Mouse (Mus musculus): ENCODE measurements at regions not wholly inside any gene's neighbourhood (a gene's known extent, or its start where the extent isn't known, plus 50 kb on each side); places are given as distances from the start of the nearest gene placed in this dataset.
"Not testable (repeated sequence)": the region's sequence is repeated elsewhere in the genome, so short reads cannot be mapped to it uniquely, and the experiment has no call there.

DNA sequence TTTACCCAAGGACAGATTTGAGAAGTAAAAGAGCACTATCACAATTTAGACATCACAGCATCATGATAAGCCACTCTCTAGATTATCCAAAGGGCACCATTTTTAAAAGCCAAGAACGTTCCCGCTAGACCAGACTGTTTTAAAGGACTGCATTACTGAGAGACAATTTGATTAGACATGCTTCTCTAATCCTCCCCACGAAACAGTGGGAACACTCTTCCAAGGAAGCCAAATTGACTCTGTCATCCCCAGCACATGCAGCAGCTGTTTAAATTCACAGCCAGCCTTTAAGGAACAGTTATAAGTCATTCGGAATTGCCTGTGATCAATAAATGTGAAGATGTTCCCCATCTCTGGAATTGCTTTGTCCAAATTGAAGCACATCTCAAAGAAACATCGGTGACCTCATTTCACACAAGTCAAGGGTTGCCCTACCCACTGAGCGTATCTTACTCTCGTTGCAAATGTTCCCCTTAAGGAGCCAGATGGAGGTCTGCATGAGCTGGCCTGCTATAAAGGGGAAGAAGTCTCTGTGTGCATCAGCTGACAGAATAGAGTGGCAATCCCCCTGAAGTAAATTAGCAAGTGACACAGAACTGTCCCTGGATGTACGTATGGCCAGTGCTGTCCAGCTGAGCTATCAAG lies 393.2 kb downstream of the Pid1 start:
- no peak overlapping the region for H3K4me3 ChIP-seq (ENCODE audit: low read depth, low read length)
- 72% methylated on average over 8 of the region's 8 CpGs for WGBS
- no peaks in the 10 kb centered on the region for H3K4me1 ChIP-seq (ENCODE audit: insufficient read depth)
- H3K27ac ChIP-seq (ENCODE audit: low read depth), result no peak overlapping the region
- H3K9me3 ChIP-seq (ENCODE audit: low read depth, low read length), result no peaks in the 10 kb centered on the region
- DNase-seq, result no peak
- no peaks in the 10 kb centered on the region for H3K36me3 ChIP-seq (ENCODE audit: insufficient read depth)
- ATAC-seq (ENCODE audit: insufficient read depth), result no peak
- no peak for TF ChIP-seq CTCF (IDR thresholded peaks at IDR 0.05; ENCODE audit: low read depth)
- no peak overlapping the region for H3K9ac ChIP-seq
- H3K4me2 ChIP-seq, result no peak overlapping the region
- no peaks in the 10 kb centered on the region for H3K27me3 ChIP-seq (ENCODE audit: insufficient read depth, low read length)

DNA sequence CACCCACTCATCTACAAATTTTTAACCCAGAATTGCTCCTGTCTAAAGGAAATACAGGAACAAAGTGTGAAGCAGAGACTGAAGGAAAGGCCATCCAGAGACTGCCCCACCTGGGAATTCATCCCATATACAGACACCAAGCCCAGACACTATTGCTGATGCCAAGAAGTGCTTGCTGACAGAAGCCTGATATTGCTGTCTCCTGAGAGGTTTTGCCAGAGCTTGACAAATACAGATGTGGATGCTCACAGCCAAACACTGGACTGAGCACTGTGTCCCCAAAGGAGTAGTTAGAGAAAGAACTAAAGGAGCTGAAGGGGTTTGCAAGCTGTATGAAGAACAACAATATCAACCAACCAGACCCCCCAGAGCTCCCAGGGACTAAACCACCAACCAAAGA lies 399.3 kb downstream of the Pid1 start:
- not testable (repeated sequence) for ATAC-seq (ENCODE audit: insufficient read depth); H3K4me1 ChIP-seq (ENCODE audit: insufficient read depth); DNase-seq; H3K36me3 ChIP-seq (ENCODE audit: insufficient read depth); H3K4me2 ChIP-seq; H3K27me3 ChIP-seq (ENCODE audit: insufficient read depth, low read length); H3K4me3 ChIP-seq (ENCODE audit: low read depth, low read length); H3K9ac ChIP-seq; H3K27ac ChIP-seq (ENCODE audit: low read depth); H3K9me3 ChIP-seq (ENCODE audit: low read depth, low read length)

DNA sequence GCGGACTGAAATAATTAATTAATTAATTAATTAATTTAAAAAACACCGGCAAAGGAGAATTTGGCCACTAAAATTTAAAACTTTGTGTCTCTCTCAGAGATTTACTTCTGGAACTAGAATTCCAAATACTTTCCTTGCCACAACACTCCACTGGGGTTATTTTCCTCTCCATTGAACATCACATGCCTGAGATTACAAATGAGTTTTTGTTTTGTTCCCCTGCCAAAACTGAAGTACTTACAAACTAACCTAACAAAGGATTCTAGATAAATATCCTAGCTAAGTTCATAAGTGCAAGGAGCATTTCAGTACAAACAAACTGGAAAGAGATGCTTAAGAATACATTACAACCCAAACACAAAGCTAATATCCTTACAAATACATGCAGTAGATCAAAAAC lies 402.2 kb downstream of the Pid1 start:
- H3K36me3 ChIP-seq (ENCODE audit: insufficient read depth), result no peaks in the 10 kb centered on the region
- no peak overlapping the region for H3K4me3 ChIP-seq (ENCODE audit: low read depth, low read length)
- H3K27ac ChIP-seq (ENCODE audit: low read depth), result no peak overlapping the region
- H3K4me1 ChIP-seq (ENCODE audit: insufficient read depth), result no peaks in the 10 kb centered on the region
- no peak overlapping the region for H3K9ac ChIP-seq
- no peaks in the 10 kb centered on the region for H3K9me3 ChIP-seq (ENCODE audit: low read depth, low read length)
- DNase-seq (peak; percentile 8), ATAC-seq (ENCODE audit: insufficient read depth) (no peak)
- 92% methylated on average over 2 of the region's 2 CpGs for WGBS
- H3K4me2 ChIP-seq, result no peak overlapping the region
- TF ChIP-seq CTCF (IDR thresholded peaks at IDR 0.05; ENCODE audit: low read depth), result no peak
- no peaks in the 10 kb centered on the region for H3K27me3 ChIP-seq (ENCODE audit: insufficient read depth, low read length)

DNA sequence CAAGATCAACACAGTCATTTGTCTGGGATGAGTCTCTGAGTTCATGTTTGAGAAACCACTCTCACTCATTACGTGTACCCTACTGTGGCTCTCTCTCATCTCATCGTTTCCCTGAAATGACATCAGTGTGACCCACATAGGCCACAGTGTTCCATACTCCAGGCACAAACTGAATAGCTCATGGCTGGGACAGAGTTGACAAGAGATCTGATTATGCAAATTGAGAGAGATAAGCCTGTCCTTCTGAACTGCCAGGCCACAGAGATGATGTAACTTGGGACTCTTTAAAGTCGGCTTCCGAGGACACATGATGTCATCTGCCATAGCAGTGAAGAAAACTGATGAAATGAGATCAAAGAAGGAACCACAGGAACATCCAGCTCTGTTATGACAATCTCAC lies 404.2 kb downstream of the Pid1 start:
- H3K4me3 ChIP-seq (ENCODE audit: low read depth, low read length), result no peak overlapping the region
- H3K27me3 ChIP-seq (ENCODE audit: insufficient read depth, low read length), result no peaks in the 10 kb centered on the region
- WGBS, result 47% methylated on average over 4 of the region's 4 CpGs
- no peaks in the 10 kb centered on the region for H3K9me3 ChIP-seq (ENCODE audit: low read depth, low read length)
- H3K9ac ChIP-seq, result no peak overlapping the region
- no peaks in the 10 kb centered on the region for H3K4me1 ChIP-seq (ENCODE audit: insufficient read depth)
- DNase-seq (no peak), ATAC-seq (ENCODE audit: insufficient read depth) (no peak)
- TF ChIP-seq CTCF (IDR thresholded peaks at IDR 0.05; ENCODE audit: low read depth), result no peak
- H3K4me2 ChIP-seq, result no peak overlapping the region
- no peaks in the 10 kb centered on the region for H3K36me3 ChIP-seq (ENCODE audit: insufficient read depth)
- no peak overlapping the region for H3K27ac ChIP-seq (ENCODE audit: low read depth)

DNA sequence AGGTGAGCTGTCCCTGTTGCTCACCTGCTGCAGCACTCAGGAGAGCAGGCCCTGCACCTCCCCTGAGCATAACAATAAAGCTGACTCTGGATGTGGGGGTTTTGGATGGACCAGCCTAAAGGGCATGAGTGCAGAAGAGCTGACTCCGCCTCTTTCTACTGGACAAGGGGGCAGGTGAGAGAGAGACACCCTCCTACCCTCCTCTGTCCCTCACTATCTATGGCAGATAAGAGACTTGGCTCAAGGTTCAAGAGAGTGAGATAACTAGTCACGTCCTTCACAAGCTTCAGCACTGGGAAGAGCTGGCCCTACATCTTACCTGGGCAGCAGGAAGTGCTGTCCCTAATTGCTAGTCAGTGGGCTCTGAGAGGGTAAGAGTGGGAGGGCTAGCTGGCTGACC lies 441.1 kb downstream of the Pid1 start:
- no peak overlapping the region for H3K4me2 ChIP-seq
- DNase-seq (no peak), ATAC-seq (ENCODE audit: insufficient read depth) (no peak)
- H3K4me1 ChIP-seq (ENCODE audit: insufficient read depth), result no peaks in the 10 kb centered on the region
- H3K36me3 ChIP-seq (ENCODE audit: insufficient read depth), result no peaks in the 10 kb centered on the region
- TF ChIP-seq CTCF (IDR thresholded peaks at IDR 0.05; ENCODE audit: low read depth), result no peak
- H3K9me3 ChIP-seq (ENCODE audit: low read depth, low read length), result no peaks in the 10 kb centered on the region
- no peak overlapping the region for H3K27ac ChIP-seq (ENCODE audit: low read depth)
- no peak overlapping the region for H3K9ac ChIP-seq
- WGBS, result 73% methylated on average over 2 of the region's 2 CpGs
- H3K27me3 ChIP-seq (ENCODE audit: insufficient read depth, low read length), result no peaks in the 10 kb centered on the region
- no peak overlapping the region for H3K4me3 ChIP-seq (ENCODE audit: low read depth, low read length)

DNA sequence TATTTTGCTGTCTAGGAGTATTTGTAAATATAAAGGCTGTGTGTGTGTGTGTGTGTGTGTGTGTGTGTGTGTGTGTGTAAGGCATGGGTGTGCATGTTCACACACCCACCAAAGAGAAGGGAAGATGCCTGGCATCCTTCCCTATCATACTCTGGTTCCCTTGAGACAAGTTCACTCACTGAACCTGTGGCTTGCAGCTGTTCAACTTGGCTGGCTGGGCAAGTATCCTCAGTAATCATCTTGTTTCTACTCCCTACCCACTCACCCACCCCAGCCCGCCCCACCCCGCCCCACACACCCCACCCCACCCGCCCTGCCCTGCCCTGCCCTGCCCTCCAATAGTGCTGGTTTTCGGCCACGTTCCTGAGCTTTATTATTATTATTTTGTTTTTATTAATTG lies 448.5 kb downstream of the Pid1 start:
- WGBS, result 49% methylated on average over 3 of the region's 5 CpGs
- no peak for TF ChIP-seq CTCF (IDR thresholded peaks at IDR 0.05; ENCODE audit: low read depth)

DNA sequence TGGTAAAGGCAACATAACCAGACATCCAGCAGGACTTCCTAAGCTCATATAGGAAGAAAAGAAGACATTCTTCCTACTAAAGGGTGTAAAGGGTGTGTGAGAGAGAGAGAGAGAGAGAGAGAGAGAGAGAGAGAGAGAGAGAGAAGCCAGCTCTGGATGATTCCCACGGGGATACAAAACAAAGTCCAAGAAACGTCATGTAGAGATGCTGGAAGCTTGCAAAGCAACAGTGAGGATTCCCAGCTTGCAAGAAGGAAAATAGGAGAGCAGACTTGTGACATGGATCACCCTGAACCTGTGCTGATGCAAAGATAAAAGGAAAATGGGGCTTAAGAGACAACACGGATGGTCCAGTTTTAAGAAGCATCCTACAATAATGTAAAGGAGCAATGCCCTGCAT lies 456.6 kb downstream of the Pid1 start:
- Histone ChIP-seq H3K27ac (ENCODE audit: low read depth) (no peak overlapping the region), H3K4me2 (no peak overlapping the region), H3K4me1 (ENCODE audit: insufficient read depth) (peaks cover 4% of the 10 kb centered on the region; the same call in 1 of the 2 replicates), H3K9me3 (ENCODE audit: low read depth, low read length) (no peaks in the 10 kb centered on the region), H3K4me3 (ENCODE audit: low read depth, low read length) (no peak overlapping the region), H3K27me3 (ENCODE audit: insufficient read depth, low read length) (no peaks in the 10 kb centered on the region), H3K36me3 (ENCODE audit: insufficient read depth) (no peaks in the 10 kb centered on the region), H3K9ac (no peak overlapping the region)
- ATAC-seq (ENCODE audit: insufficient read depth) (no peak), DNase-seq (no peak)
- 47% methylated on average over 3 of the region's 3 CpGs for WGBS
- no peak for TF ChIP-seq CTCF (IDR thresholded peaks at IDR 0.05; ENCODE audit: low read depth)

More for the DNA sequence above, 448.5 kb downstream of the Pid1 start:
- no peak for ATAC-seq (ENCODE audit: insufficient read depth)
- Histone ChIP-seq H3K4me1 (ENCODE audit: insufficient read depth) (no peaks in the 10 kb centered on the region), H3K9me3 (ENCODE audit: low read depth, low read length) (no peaks in the 10 kb centered on the region), H3K4me2 (no peak overlapping the region), H3K36me3 (ENCODE audit: insufficient read depth) (no peaks in the 10 kb centered on the region), H3K9ac (no peak overlapping the region), H3K27me3 (ENCODE audit: insufficient read depth, low read length) (no peaks in the 10 kb centered on the region), H3K4me3 (ENCODE audit: low read depth, low read length) (no peak overlapping the region), H3K27ac (ENCODE audit: low read depth) (no peak overlapping the region)
- DNase-seq, result no peak

DNA sequence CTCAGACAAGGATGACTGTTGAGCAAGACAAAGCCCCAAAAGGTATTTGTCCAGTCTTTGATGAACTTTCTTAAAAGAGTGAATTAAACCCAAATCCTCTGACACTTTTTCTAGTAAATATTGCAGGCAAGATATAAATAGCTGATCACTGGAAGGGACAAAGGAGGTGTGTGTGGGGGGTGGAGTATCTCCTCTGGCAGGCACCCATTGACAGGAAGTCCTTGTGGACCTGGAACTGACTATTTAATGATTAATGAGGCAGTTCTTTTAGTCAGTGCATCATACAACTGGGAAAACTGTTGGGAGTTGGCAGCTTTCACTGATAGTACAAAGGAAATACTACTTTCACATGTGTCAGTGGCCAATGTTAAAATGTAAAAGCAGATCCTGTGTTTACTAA lies 457.1 kb downstream of the Pid1 start:
- DNase-seq (peak; percentile 8), ATAC-seq (ENCODE audit: insufficient read depth) (no peak; the same call in 1 of the 2 replicates)
- H3K27me3 ChIP-seq (ENCODE audit: insufficient read depth, low read length), result no peaks in the 10 kb centered on the region
- no peak overlapping the region for H3K4me3 ChIP-seq (ENCODE audit: low read depth, low read length)
- no peaks in the 10 kb centered on the region for H3K9me3 ChIP-seq (ENCODE audit: low read depth, low read length)
- TF ChIP-seq CTCF (IDR thresholded peaks at IDR 0.05; ENCODE audit: low read depth), result no peak
- peaks cover 4% of the 10 kb centered on the region; the same call in 1 of the 2 replicates for H3K4me1 ChIP-seq (ENCODE audit: insufficient read depth)
- H3K36me3 ChIP-seq (ENCODE audit: insufficient read depth), result no peaks in the 10 kb centered on the region
- H3K9ac ChIP-seq, result no peak overlapping the region
- H3K4me2 ChIP-seq, result no peak overlapping the region
- H3K27ac ChIP-seq (ENCODE audit: low read depth), result no peak overlapping the region

Data from lung, embryonic 14.5 days (tissue).